Mouse (Mus musculus) kidney, embryonic 14.5 days (tissue): ENCODE results near the gene Gm45713. TPM values are rescaled to one million over a fixed set of nuclear protein-coding genes. Genes with fewer than 3 reads are reported as not detected.
A peak's percentile ranks its signal among the peaks of the same experiment; 100 is the strongest.
"Not testable (repeated sequence)": the region's sequence is repeated elsewhere in the genome, so short reads cannot be mapped to it uniquely, and the experiment has no call there.

Source experiments
- ATAC-seq: fragments of 200-750 bp; cut with Nextera tagmentation; 2 replicates; pipeline ENCODE4 v1.8.0; 2017; ENCODE audit warnings: moderate number of reproducible peaks, mild to moderate bottlenecking, moderate TSS enrichment, moderate library complexity; ENCODE audit not compliant: low FRiP score, low TSS enrichment
- H3K27ac ChIP-seq: fragments of 300-500 bp; sonication (generic); 2 replicates; pipeline ENCODE4 v1.5.1; 2014; ENCODE audit warnings: low read depth, mild to moderate bottlenecking, low read length, moderate library complexity, mixed read lengths
- H3K27me3 ChIP-seq: fragments of 300-500 bp; sonication (generic); 2 replicates; pipeline ENCODE4 v1.6.1; 2014; ENCODE audit warnings: mild to moderate bottlenecking, low read length; ENCODE audit not compliant: control insufficient read depth, insufficient read depth
- H3K36me3 ChIP-seq: fragments of 300-500 bp; sonication (generic); 2 replicates; pipeline ENCODE4 v1.6.1; 2014; ENCODE audit warnings: low read length, mixed read lengths; ENCODE audit not compliant: control insufficient read depth, insufficient read depth
- H3K4me1 ChIP-seq: fragments of 300-500 bp; sonication (generic); 2 replicates; pipeline ENCODE4 v1.6.1; 2014; ENCODE audit warnings: low read length, mixed read lengths; ENCODE audit not compliant: control insufficient read depth, insufficient read depth
- H3K4me2 ChIP-seq: fragments of 300-500 bp; sonication (generic); replicated peaks from 2 replicates; pipeline ENCODE4 v1.6.1; 2014; ENCODE audit warnings: low read depth, mild to moderate bottlenecking, low read length
- H3K4me3 ChIP-seq: fragments of 300-500 bp; sonication (generic); 2 replicates; pipeline ENCODE4 v1.5.1; 2014; ENCODE audit warnings: mild to moderate bottlenecking, low read length
- H3K9ac ChIP-seq: fragments of 300-500 bp; sonication (generic); 2 replicates; pipeline ENCODE4 v1.6.1; 2014; ENCODE audit warnings: low read depth, mild to moderate bottlenecking, low read length, moderate library complexity
- H3K9me3 ChIP-seq: fragments of 300-500 bp; sonication (generic); 2 replicates; pipeline ENCODE4 v1.6.1; 2016; ENCODE audit warnings: low read length; ENCODE audit not compliant: control insufficient read depth
- WGBS: fragments of 180-500 bp; shearing (Covaris S2); extraction: QIAGEN DNeasy Blood & Tissue Kit; methylation state at CpG from one replicate; pipeline ENCODE4 v1.1.7; 2014; 5-methylcytosine and 5-hydroxymethylcytosine counted together
- polyA plus RNA-seq: library from polyadenylated mRNA; unstranded; fragments of >200 nt; fragmentation: Nextera tagmentation; extraction: Ambion mirVana; gene quantifications from 2 replicates; pipeline ENCODE4 v1.2.1, GENCODE M21; 2014

Gm45713 gene
- polyA plus RNA-seq, 1 experiment from 2014 or later: 0.19 TPM

GRCm38 (mm10) chr7:45102940-45103585 is 33.0 kb downstream of the Gm45713 start:
- 26% methylated on average over 9 of the region's 9 CpGs for WGBS

GRCm38 (mm10) chr7:45102441-45102840 is 33.6 kb downstream of the Gm45713 start:
- H3K27me3 ChIP-seq: no peaks in the 10 kb centered on the region
- H3K9me3 ChIP-seq: no peaks in the 10 kb centered on the region
- WGBS: 70% methylated on average over 11 of the region's 11 CpGs
- peak overlapping the region; percentile 44 for H3K4me2 ChIP-seq
- H3K9ac ChIP-seq: peak overlapping the region; percentile 42; the same call in 1 of the 2 replicates
- peaks cover 17% of the 10 kb centered on the region for H3K4me1 ChIP-seq
- no peak for ATAC-seq
- H3K4me3 ChIP-seq: peak overlapping the region; percentile 36; the same call in 1 of the 2 replicates
- peak overlapping the region; percentile 93; the same call in 1 of the 2 replicates for H3K27ac ChIP-seq
- no peaks in the 10 kb centered on the region; the same call in 1 of the 2 replicates for H3K36me3 ChIP-seq

More at GRCm38 (mm10) chr7:45102940-45103585, 33.0 kb downstream of the Gm45713 start:
- Histone ChIP-seq H3K9ac (peak overlapping the region; percentile 37), H3K36me3 (no peaks in the 10 kb centered on the region), H3K27ac (peak overlapping the region; percentile 93), H3K4me2 (peak overlapping the region; percentile 44), H3K4me3 (peak overlapping the region; percentile 36), H3K9me3 (no peaks in the 10 kb centered on the region), H3K27me3 (no peaks in the 10 kb centered on the region), H3K4me1 (peaks cover 17% of the 10 kb centered on the region)
- peak; percentile 37; the same call in 1 of the 2 replicates for ATAC-seq

- 63% methylated on average over 6 of the region's 6 CpGs for WGBS
- Histone ChIP-seq H3K4me2 (no peak overlapping the region), H3K4me1 (peaks cover 17% of the 10 kb centered on the region), H3K27ac (no peak overlapping the region), H3K27me3 (no peaks in the 10 kb centered on the region), H3K9me3 (no peaks in the 10 kb centered on the region), H3K4me3 (no peak overlapping the region), H3K9ac (no peak overlapping the region), H3K36me3 (peaks cover 8% of the 10 kb centered on the region; the same call in 1 of the 2 replicates)
- no peak for ATAC-seq
Observed at GRCm38 (mm10) chr7:45100046-45100445, 36.0 kb downstream of the Gm45713 start.

DNA sequence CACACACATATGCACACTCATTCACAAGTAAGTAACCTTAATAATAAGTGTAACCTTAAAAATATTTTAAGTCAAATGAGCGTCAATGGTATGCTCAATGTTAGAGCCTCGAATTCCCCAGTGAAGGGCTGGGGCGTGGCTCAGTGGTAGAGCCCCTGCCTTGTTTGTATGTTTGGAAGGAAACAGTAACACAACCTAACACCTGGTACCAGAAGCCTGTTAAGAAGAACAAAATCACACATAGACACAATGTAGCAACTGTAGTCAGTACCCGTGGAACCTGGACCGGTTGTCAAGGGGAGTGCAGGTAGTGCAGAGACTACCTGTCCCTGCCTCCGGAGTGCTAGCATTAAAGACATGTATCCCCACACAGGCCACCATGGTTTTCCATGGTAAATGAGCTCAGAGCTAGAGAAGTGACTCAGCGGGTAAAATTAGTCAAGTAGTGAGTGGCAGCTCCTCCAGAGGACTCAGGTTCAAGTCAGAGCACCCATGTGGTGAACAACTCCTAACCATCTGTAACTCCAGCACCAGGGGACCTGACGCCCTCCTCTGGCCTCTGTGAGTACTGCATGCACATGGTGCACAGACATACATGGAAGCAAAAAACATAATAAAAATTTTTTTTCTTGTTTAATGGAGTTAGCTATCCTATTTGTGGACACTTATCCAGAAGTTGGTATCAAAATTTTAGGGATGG is 37.3 kb downstream of the Gm45713 start:
- no peak overlapping the region for H3K4me2 ChIP-seq
- WGBS: 88% methylated on average over 8 of the region's 8 CpGs
- no peak for ATAC-seq
- H3K27ac ChIP-seq: no peak overlapping the region
- H3K9me3 ChIP-seq: no peaks in the 10 kb centered on the region
- peaks cover 8% of the 10 kb centered on the region; the same call in 1 of the 2 replicates for H3K36me3 ChIP-seq
- no peak overlapping the region for H3K4me3 ChIP-seq
- no peaks in the 10 kb centered on the region for H3K27me3 ChIP-seq
- peaks cover 22% of the 10 kb centered on the region for H3K4me1 ChIP-seq
- H3K9ac ChIP-seq: no peak overlapping the region

DNA sequence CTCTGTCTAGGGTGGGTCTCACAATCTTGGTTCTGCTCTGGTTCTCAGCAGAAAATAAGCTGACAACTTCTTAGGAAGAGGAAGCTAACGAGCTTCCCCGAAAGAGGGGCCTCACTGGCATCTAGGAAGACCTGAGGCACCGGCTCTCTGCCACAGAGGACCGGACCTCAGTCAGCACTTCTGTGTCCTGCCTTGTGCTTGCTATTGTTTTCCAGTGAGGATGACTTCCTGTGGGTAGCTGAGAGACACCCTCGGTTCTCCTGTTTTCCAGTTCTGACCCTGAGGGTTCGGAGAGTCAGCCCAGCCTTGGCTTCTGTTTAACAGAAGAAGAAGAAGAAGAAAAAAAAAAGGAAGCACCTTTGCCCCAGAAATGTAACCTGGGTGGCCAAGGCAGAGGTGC is 38.6 kb downstream of the Gm45713 start:
- 52% methylated on average over 6 of the region's 6 CpGs for WGBS
- Histone ChIP-seq H3K36me3 (peaks cover 8% of the 10 kb centered on the region; the same call in 1 of the 2 replicates), H3K27ac (peak overlapping the region; percentile 42; the same call in 1 of the 2 replicates), H3K4me3 (no peak overlapping the region), H3K9ac (no peak overlapping the region), H3K4me1 (peaks cover 23% of the 10 kb centered on the region), H3K27me3 (no peaks in the 10 kb centered on the region), H3K4me2 (no peak overlapping the region), H3K9me3 (no peaks in the 10 kb centered on the region)
- no peak for ATAC-seq

- not testable (repeated sequence) for H3K9me3 ChIP-seq, ATAC-seq
- 94% methylated on average over 14 of the region's 14 CpGs for WGBS
Observed at GRCm38 (mm10) chr7:45095965-45096364, 40.1 kb downstream of the Gm45713 start.

DNA sequence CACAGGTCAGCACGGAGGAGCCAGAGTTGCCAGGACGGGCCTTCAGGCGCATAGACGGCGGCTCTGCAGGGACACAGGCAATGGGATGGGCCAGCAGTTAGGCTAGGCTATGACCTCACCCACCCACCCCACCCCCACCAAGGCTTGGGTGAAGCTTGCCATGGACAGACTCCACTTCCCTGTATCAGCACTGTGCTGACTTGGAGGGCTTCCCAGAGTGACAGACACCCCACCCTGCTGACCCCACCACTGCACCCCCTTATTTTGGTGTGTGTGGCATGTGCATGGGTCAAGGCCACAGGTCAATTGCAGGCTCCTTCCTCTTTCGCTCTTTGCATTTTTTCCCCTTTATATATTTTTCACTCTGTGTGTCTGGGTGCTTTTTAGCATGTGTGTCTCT is 40.7 kb downstream of the Gm45713 start:
- Histone ChIP-seq H3K36me3 (peaks cover 8% of the 10 kb centered on the region; the same call in 1 of the 2 replicates), H3K27ac (no peak overlapping the region), H3K4me2 (no peak overlapping the region), H3K9ac (no peak overlapping the region), H3K9me3 (no peaks in the 10 kb centered on the region), H3K27me3 (no peaks in the 10 kb centered on the region), H3K4me3 (no peak overlapping the region), H3K4me1 (peaks cover 27% of the 10 kb centered on the region; the same call in 1 of the 2 replicates)
- ATAC-seq: no peak
- WGBS: 80% methylated on average over 3 of the region's 6 CpGs

More at GRCm38 (mm10) chr7:45095965-45096364, 40.1 kb downstream of the Gm45713 start:
- not testable (repeated sequence) for H3K27ac ChIP-seq, H3K9ac ChIP-seq, H3K27me3 ChIP-seq, H3K4me2 ChIP-seq, H3K36me3 ChIP-seq, H3K4me3 ChIP-seq
- peaks cover 24% of the 10 kb centered on the region; the same call in 1 of the 2 replicates for H3K4me1 ChIP-seq

DNA sequence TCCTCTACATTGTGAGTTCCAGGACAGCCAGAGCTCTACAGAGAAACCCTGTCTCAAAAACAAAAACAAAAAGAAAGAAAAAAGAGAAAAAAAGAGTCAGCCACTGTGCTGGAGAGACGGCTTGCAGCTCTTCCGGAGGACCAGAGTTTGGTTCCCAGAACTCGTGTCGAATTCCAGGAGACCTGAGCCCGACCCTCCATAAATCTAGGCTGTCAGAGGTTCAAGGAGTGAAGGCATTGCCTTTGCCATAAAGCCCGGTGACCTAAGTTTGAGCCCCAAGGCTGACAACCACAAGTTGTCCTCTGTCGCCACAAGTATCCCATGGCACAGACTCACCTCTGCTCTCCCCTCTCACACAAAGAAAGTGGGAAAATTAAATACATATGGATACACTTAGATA is 41.9 kb downstream of the Gm45713 start:
- no peak overlapping the region for H3K9ac ChIP-seq
- no peaks in the 10 kb centered on the region for H3K9me3 ChIP-seq
- peaks cover 27% of the 10 kb centered on the region; the same call in 1 of the 2 replicates for H3K4me1 ChIP-seq
- H3K27ac ChIP-seq: peak overlapping the region; percentile 85
- 7% methylated on average over 7 of the region's 7 CpGs for WGBS
- ATAC-seq: peak; percentile 7; the same call in 1 of the 2 replicates
- no peak overlapping the region for H3K4me3 ChIP-seq
- no peaks in the 10 kb centered on the region for H3K27me3 ChIP-seq
- no peak overlapping the region for H3K4me2 ChIP-seq
- peaks cover 8% of the 10 kb centered on the region; the same call in 1 of the 2 replicates for H3K36me3 ChIP-seq

DNA sequence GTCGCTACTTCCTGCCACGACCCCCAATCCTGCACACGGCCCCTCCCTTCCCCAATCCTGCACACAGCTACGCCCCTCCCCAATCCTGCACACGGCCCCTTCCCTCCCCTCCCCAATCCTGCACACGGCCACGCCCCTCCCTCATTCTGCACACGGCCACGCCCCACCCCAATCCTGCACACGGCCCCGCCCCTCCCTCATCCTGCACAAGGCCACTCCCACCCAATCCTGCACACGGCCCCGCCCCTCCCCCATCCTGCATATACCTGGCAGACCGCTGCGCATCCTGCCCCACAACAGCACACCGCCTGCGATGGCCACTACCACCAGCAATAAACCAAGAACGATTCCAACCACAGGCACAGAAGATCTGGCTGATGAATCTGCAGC is 42.5 kb downstream of the Gm45713 start:
- WGBS: 26% methylated on average over 17 of the region's 18 CpGs
- Histone ChIP-seq H3K9ac (no peak overlapping the region), H3K4me3 (no peak overlapping the region), H3K27ac (peak overlapping the region; percentile 85), H3K36me3 (peaks cover 12% of the 10 kb centered on the region), H3K27me3 (no peaks in the 10 kb centered on the region), H3K4me2 (0 out of 2 replicates have a peak overlapping the region, but pooled peaks have one; percentile 2), H3K9me3 (no peaks in the 10 kb centered on the region), H3K4me1 (peaks cover 27% of the 10 kb centered on the region; the same call in 1 of the 2 replicates)
- no peak for ATAC-seq
